Mouse (Mus musculus) heart, adult 10 weeks (tissue): Measurements from ENCODE around the gene Elovl6. TPM values are rescaled to one million over a fixed set of nuclear protein-coding genes. Genes with fewer than 3 reads are reported as not detected.

Experiments
- polyA plus RNA-seq: library from polyadenylated mRNA; stranded (reverse); fragments of 350-450 nt; fragmentation: Illumina TruSeq; extraction: RNeasy Lipid Tissue Mini Kit (QIAGEN cat#74804); gene quantifications from one replicate; pipeline ENCODE4 v1.2.3, GENCODE M21; 2014; ENCODE audit warnings: low read depth, low replicate concordance

Gene Elovl6
- polyA plus RNA-seq: 1.4 TPM

DNA sequence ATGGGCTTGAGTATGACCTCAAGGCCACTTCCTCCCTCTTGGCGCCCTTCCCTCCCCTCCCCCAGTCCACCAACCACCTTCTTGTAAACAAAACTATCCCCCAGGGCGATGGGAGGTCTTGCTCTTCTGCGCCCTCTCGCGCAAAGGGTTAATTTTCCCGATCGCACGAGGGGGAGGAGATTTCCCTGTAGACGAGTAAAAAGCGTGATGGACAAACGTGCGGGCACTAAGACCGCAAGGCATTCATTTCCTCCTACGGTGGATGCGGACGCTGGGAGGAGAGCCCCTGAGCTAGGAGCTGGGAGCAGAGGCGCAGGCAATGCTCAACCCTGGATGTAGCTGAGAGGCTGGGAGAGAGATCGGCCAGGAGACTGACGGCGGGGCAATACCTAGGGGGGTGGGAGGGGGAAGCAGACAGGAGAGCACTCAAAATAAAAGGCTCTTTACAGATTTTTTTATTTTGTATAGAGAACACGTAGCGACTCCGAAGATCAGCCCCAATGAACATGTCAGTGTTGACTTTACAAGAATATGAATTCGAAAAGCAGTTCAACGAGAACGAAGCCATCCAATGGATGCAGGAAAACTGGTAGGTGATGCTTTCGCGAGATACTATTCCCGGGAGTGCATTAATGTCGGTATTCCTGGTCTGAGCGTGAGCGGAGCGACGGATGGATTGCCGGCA, at the start of gene Elovl6:
Gene Elovl6, plus strand, starts transcription at position 176 of the 685 bp plus-strand sequence.

Other genes starting within 250 kb of the Elovl6 start
- 7.8 TPM for gene Enpep, start 199.6 kb upstream of the Elovl6 start, polyA plus RNA-seq
- 7.9 TPM for gene Egf, start 223.0 kb downstream of the Elovl6 start, polyA plus RNA-seq